Mouse (Mus musculus) left cerebral cortex, postnatal 10 days (tissue): ENCODE measurements at regions not wholly inside any gene's neighbourhood (a gene's known extent, or its start where the extent isn't known, plus 50 kb on each side); places are given as distances from the start of the nearest gene placed in this dataset.

Source experiments
- DNase-seq, 2 experiments: peaks; one replicate each; pipeline ENCODE4 v3.0.0; 2021 to 2022; ENCODE audit warnings: low spot score in 2 of 2, mixed read lengths in 1 of 2; ENCODE audit errors: extremely low spot score in 1 of 2
- intact Hi-C: fragments of 180-260 bp; cut with DNase I; formaldehyde crosslinking; loops from one replicate; pipeline ENCODE4 v1.15.1; 2025

GRCm38 (mm10) chr8:125328650-125329049 is 241.0 kb downstream of the Sipa1l2 start:
- DNase-seq, result no peak
- intact Hi-C loops, result no loop called here

GRCm38 (mm10) chr8:125327551-125328262 is 241.9 kb downstream of the Sipa1l2 start:
- intact Hi-C loops, result no loop called here
- DNase-seq, result no peak

- no peak for DNase-seq
- intact Hi-C loops, result no loop called here
Observed at GRCm38 (mm10) chr8:125327006-125327405, 242.6 kb downstream of the Sipa1l2 start.

- intact Hi-C loops, result no loop called here
- DNase-seq, result no peak
Observed at GRCm38 (mm10) chr8:125325736-125326135, 243.9 kb downstream of the Sipa1l2 start.

GRCm38 (mm10) chr8:125322561-125322960 is 247.0 kb downstream of the Sipa1l2 start:
- intact Hi-C loops, result no loop called here
- DNase-seq, result no peak

GRCm38 (mm10) chr8:125317584-125317991 is 252.0 kb downstream of the Sipa1l2 start:
- no peak for DNase-seq
- intact Hi-C loops, result loop anchor here (10.0 kb wide), 1 partner anchor 247 kb away; the partner anchor contains the start of gene Sipa1l2

GRCm38 (mm10) chr8:125315736-125316135 is 253.9 kb downstream of the Sipa1l2 start:
- intact Hi-C loops, result loop anchor here (10.0 kb wide), 1 partner anchor 249 kb away; the partner anchor contains the start of gene Sipa1l2
- no peak for DNase-seq

GRCm38 (mm10) chr8:125314996-125315395 is 254.6 kb downstream of the Sipa1l2 start:
- intact Hi-C loops, result loop anchor here (10.0 kb wide), 1 partner anchor 250 kb away; the partner anchor contains the start of gene Sipa1l2
- no peak for DNase-seq

- no peak for DNase-seq
- intact Hi-C loops, result loop anchor here (10.0 kb wide), 1 partner anchor 250 kb away; the partner anchor contains the start of gene Sipa1l2
Observed at GRCm38 (mm10) chr8:125314221-125314984, 255.2 kb downstream of the Sipa1l2 start.

- DNase-seq, result no peak
- intact Hi-C loops, result loop anchor here (10.0 kb wide), 1 partner anchor 253 kb away; the partner anchor contains the start of gene Sipa1l2
Observed at GRCm38 (mm10) chr8:125311228-125312053, 257.4 kb downstream of the Disc1 start.
